Mouse (Mus musculus) liver, embryonic 16.5 days (tissue): ENCODE data around the gene Zfp574. TPM values are rescaled to one million over a fixed set of nuclear protein-coding genes. Genes with fewer than 3 reads are reported as not detected.

ENCODE experiments used
- ATAC-seq: fragments of 200-750 bp; cut with Nextera tagmentation; 2 replicates; pipeline ENCODE4 v1.8.0; 2017; ENCODE audit warnings: low read depth, mild to moderate bottlenecking, moderate number of reproducible peaks, moderate library complexity
- H3K27ac ChIP-seq: fragments of 300-500 bp; sonication (generic); 2 replicates; pipeline ENCODE4 v1.5.1; 2014; ENCODE audit warnings: mild to moderate bottlenecking, low read length
- H3K27me3 ChIP-seq: fragments of 300-500 bp; sonication (generic); 2 replicates; pipeline ENCODE4 v1.6.1; 2014; ENCODE audit warnings: low read depth, low read length, mixed read lengths; ENCODE audit not compliant: control insufficient read depth, insufficient read depth
- H3K36me3 ChIP-seq: fragments of 300-500 bp; sonication (generic); 2 replicates; pipeline ENCODE4 v1.6.1; 2014; ENCODE audit warnings: mild to moderate bottlenecking; ENCODE audit not compliant: control insufficient read depth, insufficient read depth
- H3K4me1 ChIP-seq: fragments of 300-500 bp; sonication (generic); 2 replicates; pipeline ENCODE4 v1.6.1; 2014; ENCODE audit warnings: low read depth, low read length, mixed read lengths; ENCODE audit not compliant: control insufficient read depth
- H3K4me2 ChIP-seq: fragments of 300-500 bp; sonication (generic); 2 replicates; pipeline ENCODE4 v1.6.1; 2014; ENCODE audit warnings: low read depth, low read length, mixed read lengths
- H3K4me3 ChIP-seq: fragments of 300-500 bp; sonication (generic); 2 replicates; pipeline ENCODE4 v1.5.1; 2014; ENCODE audit warnings: low read depth, mild to moderate bottlenecking, low read length
- H3K9ac ChIP-seq: fragments of 300-500 bp; sonication (generic); 2 replicates; pipeline ENCODE4 v1.6.1; 2014; ENCODE audit warnings: low read depth, low read length
- H3K9me3 ChIP-seq: fragments of 300-500 bp; sonication (generic); replicated peaks from 2 replicates; pipeline ENCODE4 v1.6.1; 2016; ENCODE audit warnings: low read length; ENCODE audit not compliant: control insufficient read depth
- WGBS: fragments of 180-500 bp; shearing (Covaris S2); extraction: QIAGEN DNeasy Blood & Tissue Kit; methylation state at CpG from one replicate; pipeline ENCODE4 v1.1.7; 2014; ENCODE audit not compliant: insufficient replicate concordance; 5-methylcytosine and 5-hydroxymethylcytosine counted together
- polyA plus RNA-seq: library from polyadenylated mRNA; unstranded; fragments of >200 nt; fragmentation: Nextera tagmentation; extraction: Ambion mirVana; gene quantifications from 2 replicates; pipeline ENCODE4 v1.2.1, GENCODE M21; 2015

The Zfp574 gene
- polyA plus RNA-seq, 1 experiment from 2014 or later, result 10.4 TPM

GRCm38 (mm10) chr7:25047363-25047762, 25.0 kb upstream of the Zfp574 start:
- no peak overlapping the region for H3K4me3 ChIP-seq
- 74% methylated on average over 8 of the region's 8 CpGs for WGBS
- no peaks in the 10 kb centered on the region for H3K4me1 ChIP-seq
- ATAC-seq, result no peak
- H3K9me3 ChIP-seq, result no peaks in the 10 kb centered on the region
- H3K36me3 ChIP-seq, result no peaks in the 10 kb centered on the region
- H3K4me2 ChIP-seq, result no peak overlapping the region
- H3K27ac ChIP-seq, result no peak overlapping the region
- no peak overlapping the region for H3K9ac ChIP-seq
- no peaks in the 10 kb centered on the region for H3K27me3 ChIP-seq

- no peaks in the 10 kb centered on the region for H3K36me3 ChIP-seq
- H3K27ac ChIP-seq, result no peak overlapping the region
- H3K4me2 ChIP-seq, result no peak overlapping the region
- whole genome bisulfite sequencing, result 67% methylated on average over 16 of the region's 16 CpGs
- no peaks in the 10 kb centered on the region for H3K4me1 ChIP-seq
- no peak overlapping the region for H3K9ac ChIP-seq
- H3K27me3 ChIP-seq, result no peaks in the 10 kb centered on the region
- no peak overlapping the region for H3K4me3 ChIP-seq
- H3K9me3 ChIP-seq, result no peaks in the 10 kb centered on the region
- ATAC-seq, result no peak
These were observed 23.0 kb upstream of the Zfp574 start for GRCm38 (mm10) chr7:25049295-25049930.

- peak; percentile 79 for ATAC-seq
- Histone ChIP-seq H3K9me3 (no peaks in the 10 kb centered on the region), H3K4me2 (peak overlapping the region; percentile 15; the same call in 1 of the 2 replicates), H3K36me3 (no peaks in the 10 kb centered on the region), H3K27ac (peak overlapping the region; percentile 78), H3K27me3 (no peaks in the 10 kb centered on the region), H3K9ac (no peak overlapping the region), H3K4me1 (no peaks in the 10 kb centered on the region), H3K4me3 (no peak overlapping the region)
- WGBS, result 49% methylated on average over 3 of the region's 3 CpGs
These were observed 19.8 kb upstream of the Zfp574 start for GRCm38 (mm10) chr7:25052587-25052986.

GRCm38 (mm10) chr7:25056951-25057350, 15.4 kb upstream of the Zfp574 start:
- Histone ChIP-seq H3K9ac (no peak overlapping the region), H3K27ac (no peak overlapping the region), H3K4me1 (no peaks in the 10 kb centered on the region), H3K36me3 (no peaks in the 10 kb centered on the region), H3K4me2 (no peak overlapping the region), H3K27me3 (no peaks in the 10 kb centered on the region), H3K4me3 (no peak overlapping the region), H3K9me3 (no peaks in the 10 kb centered on the region)
- no peak for ATAC-seq
- 64% methylated on average over 4 of the region's 4 CpGs for WGBS

- Histone ChIP-seq H3K4me3 (no peak overlapping the region), H3K9me3 (no peaks in the 10 kb centered on the region), H3K9ac (no peak overlapping the region), H3K36me3 (no peaks in the 10 kb centered on the region), H3K27ac (no peak overlapping the region), H3K4me1 (no peaks in the 10 kb centered on the region), H3K27me3 (no peaks in the 10 kb centered on the region), H3K4me2 (no peak overlapping the region)
- WGBS, result 68% methylated on average over 5 of the region's 5 CpGs
- no peak for ATAC-seq
These were observed 14.5 kb upstream of the Zfp574 start for GRCm38 (mm10) chr7:25057888-25058287.

- 70% methylated on average over 8 of the region's 8 CpGs for WGBS
These were observed 14.0 kb upstream of the Zfp574 start for GRCm38 (mm10) chr7:25058394-25058793.

GRCm38 (mm10) chr7:25058836-25059235, 13.5 kb upstream of the Zfp574 start:
- Histone ChIP-seq H3K4me3 (no peak overlapping the region), H3K9ac (no peak overlapping the region)
- ATAC-seq, result no peak

More at GRCm38 (mm10) chr7:25058394-25058793, 14.0 kb upstream of the Zfp574 start:
- no peak overlapping the region for H3K4me2 ChIP-seq
- H3K27ac ChIP-seq, result no peak overlapping the region
- no peak overlapping the region for H3K9ac ChIP-seq
- ATAC-seq, result peak; percentile 62
- no peak overlapping the region for H3K4me3 ChIP-seq
- H3K9me3 ChIP-seq, result no peaks in the 10 kb centered on the region
- H3K36me3 ChIP-seq, result no peaks in the 10 kb centered on the region
- no peaks in the 10 kb centered on the region for H3K4me1 ChIP-seq
- no peaks in the 10 kb centered on the region for H3K27me3 ChIP-seq

GRCm38 (mm10) chr7:25063346-25063745, 9.0 kb upstream of the Zfp574 start:
- no peak overlapping the region for H3K9ac ChIP-seq
- no peaks in the 10 kb centered on the region for H3K27me3 ChIP-seq
- no peak overlapping the region for H3K27ac ChIP-seq
- no peak overlapping the region for H3K4me3 ChIP-seq
- H3K9me3 ChIP-seq, result no peaks in the 10 kb centered on the region
- 44% methylated on average over 6 of the region's 6 CpGs for WGBS
- H3K4me1 ChIP-seq, result no peaks in the 10 kb centered on the region
- no peaks in the 10 kb centered on the region for H3K36me3 ChIP-seq
- ATAC-seq, result no peak
- no peak overlapping the region for H3K4me2 ChIP-seq

More at GRCm38 (mm10) chr7:25058836-25059235, 13.5 kb upstream of the Zfp574 start:
- H3K4me1 ChIP-seq, result no peaks in the 10 kb centered on the region
- no peak overlapping the region for H3K4me2 ChIP-seq
- H3K36me3 ChIP-seq, result no peaks in the 10 kb centered on the region
- H3K27ac ChIP-seq, result no peak overlapping the region
- no peaks in the 10 kb centered on the region for H3K27me3 ChIP-seq
- H3K9me3 ChIP-seq, result no peaks in the 10 kb centered on the region
- WGBS, result 75% methylated on average over 14 of the region's 14 CpGs

GRCm38 (mm10) chr7:25063900-25064299, 8.5 kb upstream of the Zfp574 start:
- H3K4me1 ChIP-seq, result no peaks in the 10 kb centered on the region
- H3K27ac ChIP-seq, result no peak overlapping the region
- H3K36me3 ChIP-seq, result no peaks in the 10 kb centered on the region
- no peak overlapping the region for H3K9ac ChIP-seq
- WGBS, result 53% methylated on average over 8 of the region's 8 CpGs
- no peaks in the 10 kb centered on the region for H3K9me3 ChIP-seq
- H3K4me3 ChIP-seq, result no peak overlapping the region
- no peaks in the 10 kb centered on the region for H3K27me3 ChIP-seq
- no peak for ATAC-seq
- no peak overlapping the region for H3K4me2 ChIP-seq
